Mouse (Mus musculus): ENCODE measurements at regions not wholly inside any gene's neighbourhood (a gene's known extent, or its start where the extent isn't known, plus 50 kb on each side); places are given as distances from the start of the nearest gene placed in this dataset.

DNA sequence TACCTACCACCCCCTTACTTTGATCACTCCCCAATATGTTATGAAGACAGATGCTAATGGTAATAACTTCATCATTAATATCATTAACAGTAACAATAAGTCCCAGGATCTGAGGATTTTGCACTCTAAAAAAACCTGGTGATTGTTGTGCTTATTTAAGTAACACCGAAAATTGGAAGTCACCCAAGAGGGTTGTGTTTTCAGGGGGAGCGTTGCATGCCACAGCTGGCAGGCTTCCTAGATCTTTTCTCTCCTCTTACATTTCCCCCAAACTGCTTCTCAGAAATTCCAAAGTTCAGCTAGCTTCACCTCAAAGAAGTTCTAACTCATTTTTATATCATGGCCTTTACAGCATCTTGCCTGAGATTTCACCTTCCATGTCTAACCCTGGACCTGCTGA is 444.3 kb downstream of the Gm826 start:
- DNase-seq = no peak

DNA sequence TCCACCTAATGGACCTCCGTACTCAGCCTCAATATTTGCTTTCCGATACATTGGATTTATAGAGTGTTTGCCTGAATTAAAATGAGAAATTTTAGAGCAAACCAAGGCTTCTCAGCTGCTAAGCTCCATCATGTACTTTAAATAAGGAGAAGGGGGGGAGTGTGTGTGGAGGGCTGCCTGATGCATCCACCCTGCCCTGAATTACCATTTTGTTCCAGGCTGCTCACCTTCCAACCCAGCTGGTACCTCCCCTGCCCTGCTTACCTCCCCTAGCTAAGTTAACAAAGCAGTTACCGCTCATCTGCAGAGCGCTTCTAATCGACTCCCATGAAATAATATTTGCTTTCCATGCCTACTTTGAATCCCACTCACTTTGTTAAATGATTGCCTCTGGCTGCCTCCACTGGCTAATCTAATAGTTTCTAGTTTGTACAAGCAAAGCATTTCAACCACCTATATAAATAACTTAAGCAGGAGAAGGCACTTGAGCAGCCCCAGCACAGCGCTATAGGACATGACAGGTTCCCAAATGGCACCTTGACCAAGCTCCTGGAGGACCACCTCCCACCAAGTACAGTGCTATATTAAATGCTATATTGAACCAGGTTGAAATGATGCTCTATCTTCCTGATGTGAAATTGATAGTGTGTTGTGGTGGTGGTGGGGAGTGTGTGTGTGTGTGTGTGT is 449.0 kb downstream of the Gm826 start:
- DNase-seq = no peak

DNA sequence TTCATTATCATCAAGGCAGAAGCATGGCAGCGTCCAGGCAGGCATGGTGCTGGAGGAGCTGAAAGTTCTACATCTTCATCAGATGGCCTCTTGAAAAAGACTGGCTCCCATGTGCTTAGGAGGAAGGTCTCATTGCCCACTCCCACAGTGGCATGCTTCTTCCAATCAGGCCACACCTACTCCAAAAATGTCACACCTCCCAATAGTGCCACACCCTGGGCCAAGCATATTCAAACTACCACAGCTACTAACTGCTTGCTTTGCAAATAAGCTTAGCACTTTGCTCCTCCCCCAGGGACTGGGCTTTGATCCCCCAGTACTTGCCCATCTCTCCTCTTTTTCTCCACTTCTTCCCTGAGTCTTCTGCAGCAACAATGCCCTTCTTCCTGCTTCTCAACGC is 467.0 kb downstream of the Gm826 start:
- DNase-seq = no peak

- no peak for DNase-seq
Observed at GRCm38 (mm10) chr2:159866391-159866790, 467.6 kb downstream of the Gm826 start.

- DNase-seq = no peak
Observed at GRCm38 (mm10) chr2:159863185-159863584, 470.8 kb downstream of the Gm826 start.

DNA sequence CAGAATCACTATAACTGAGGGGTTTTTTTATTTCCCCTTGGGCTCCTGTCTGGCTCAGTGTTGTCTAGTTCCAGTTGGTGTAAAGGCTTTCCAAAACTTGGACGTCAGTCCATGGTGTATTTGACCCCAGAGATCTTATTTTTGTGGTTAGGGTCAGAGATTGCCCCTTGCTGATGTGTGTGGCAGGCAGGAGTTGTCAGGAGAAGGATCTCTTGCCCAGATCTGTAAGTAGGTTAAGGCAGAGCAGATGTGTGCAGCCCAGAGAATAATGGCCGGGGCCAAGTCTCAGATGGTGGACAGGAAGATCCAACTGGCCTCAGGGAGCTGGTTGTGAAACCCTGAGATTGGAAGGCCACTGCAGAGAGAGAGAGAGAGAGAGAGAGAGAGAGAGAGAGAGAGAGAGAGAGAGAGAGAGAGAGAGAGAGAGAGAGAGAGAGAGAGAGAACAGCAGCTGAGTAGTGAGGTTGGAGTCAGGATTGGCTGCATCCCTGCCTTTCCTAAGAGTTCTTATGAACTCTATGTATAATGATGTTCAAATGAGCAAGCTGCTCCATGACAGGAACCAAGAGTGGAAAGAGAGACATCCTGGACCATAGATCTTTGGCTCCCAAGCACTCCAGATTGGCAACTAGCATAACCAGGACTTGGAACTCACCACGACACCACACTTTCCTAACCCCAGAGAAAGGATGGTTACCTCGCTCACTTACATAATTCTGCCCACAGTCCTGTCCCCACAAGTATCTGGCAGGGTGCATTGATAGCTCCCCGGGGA is 479.9 kb downstream of the Gm826 start:
- no peak for DNase-seq

DNA sequence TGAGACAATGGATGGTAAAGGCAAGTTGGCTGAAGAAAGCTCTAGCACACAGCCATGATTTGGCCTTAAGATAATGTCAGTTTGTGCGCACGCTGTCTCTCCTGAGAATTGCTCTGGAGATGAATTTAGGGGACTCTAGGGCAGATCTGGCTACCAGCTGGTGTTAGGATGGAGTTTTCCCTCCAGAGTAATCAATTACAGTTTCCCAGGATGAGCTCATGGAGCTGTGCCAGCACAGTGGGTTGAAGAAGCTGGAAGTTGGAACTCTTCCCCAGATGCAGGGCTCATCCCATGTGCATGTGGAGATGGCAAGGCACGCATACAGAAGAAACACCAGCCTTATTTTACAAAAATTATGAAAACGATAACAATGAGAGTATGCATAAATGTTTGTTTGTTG is 481.0 kb downstream of the Gm826 start:
- no peak for DNase-seq

- DNase-seq = no peak
Observed at GRCm38 (mm10) chr2:159832488-159833113, 501.4 kb downstream of the Gm826 start.

DNA sequence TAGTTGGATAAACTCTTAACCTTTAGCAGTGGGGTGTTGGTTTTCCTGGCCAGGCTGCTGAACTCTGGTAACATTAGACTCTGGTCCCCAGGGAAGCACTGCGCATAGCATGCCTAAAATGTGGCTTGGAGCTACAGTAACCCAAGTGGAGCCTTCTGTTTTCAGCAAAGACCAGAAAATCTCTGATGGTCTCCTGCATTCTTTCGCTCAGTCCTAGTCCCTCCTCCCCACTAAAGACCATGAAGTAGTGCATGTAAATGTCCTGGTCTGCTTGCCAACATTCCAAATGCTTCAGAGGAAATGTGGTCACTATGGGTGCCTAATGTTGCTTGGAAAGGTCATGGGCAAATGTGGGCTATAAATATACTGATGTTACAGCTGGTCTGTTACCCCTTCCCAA is 507.5 kb downstream of the Gm826 start:
- no peak for DNase-seq

DNA sequence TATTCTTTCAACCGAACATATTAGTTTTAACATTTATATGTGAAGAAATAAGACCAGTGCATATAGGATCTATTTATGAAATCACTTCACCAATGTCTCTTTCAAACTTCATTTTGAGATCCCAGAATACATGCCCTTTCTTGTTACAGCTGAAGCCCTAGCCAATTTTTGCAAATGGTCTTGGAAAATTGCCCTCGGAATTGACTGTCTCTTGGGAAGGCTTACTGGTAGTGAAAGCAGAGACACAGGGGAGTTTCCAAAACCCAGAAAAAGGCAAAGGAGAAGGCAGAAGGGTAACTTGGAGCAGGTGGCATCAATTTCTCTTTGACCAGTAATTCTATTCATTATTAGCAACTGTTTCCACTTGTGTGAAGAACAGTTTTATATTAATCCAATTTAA is 515.4 kb downstream of the Gm826 start:
- no peak for DNase-seq

- DNase-seq = no peak
Observed at GRCm38 (mm10) chr2:159816344-159816743, 517.6 kb downstream of the Gm826 start.

All from thymus, postnatal 25 days (tissue).